Mouse (Mus musculus) layer of hippocampus, adult 8-10 months (tissue): ENCODE results near the gene Olfr272. TPM values are rescaled to one million over a fixed set of nuclear protein-coding genes. Genes with fewer than 3 reads are reported as not detected.

ENCODE experiments used
- DNase-seq, 2 experiments: peaks; one replicate each; pipeline ENCODE4 v3.0.0; 2022; ENCODE audit warnings: low spot score in 2 of 2
- total RNA-seq, 4 experiments: library from RNA; stranded (reverse); gene quantifications; 2 replicates each; pipeline ENCODE4 v1.2.4; 2022

The Olfr272 gene
- total RNA-seq, result not detected

- DNase-seq, result no peak
Measured at GRCm38 (mm10) chr4:52919078-52919477, at the start of gene Olfr272. Olfr272 (minus strand) TSS chr4:52919178.

GRCm38 (mm10) chr4:52964247-52964646, 45.3 kb upstream of the Olfr272 start, which contains the start of gene Olfr270:
Olfr270 (plus strand) TSS chr4:52964547.
- no peak for DNase-seq

GRCm38 (mm10) chr4:52958693-52959092, 39.7 kb upstream of the Olfr272 start:
- DNase-seq, result peak; percentile 38 to 58

GRCm38 (mm10) chr4:52949005-52949404, 30.0 kb upstream of the Olfr272 start:
- DNase-seq, result no peak

- DNase-seq, result no peak
Measured at GRCm38 (mm10) chr4:52946665-52947064, 27.7 kb upstream of the Olfr272 start.

- DNase-seq, result no peak
Measured at GRCm38 (mm10) chr4:52930480-52930879, 11.5 kb upstream of the Olfr272 start.

GRCm38 (mm10) chr4:52917311-52917688, 1.7 kb downstream of the Olfr272 start:
- no peak for DNase-seq

- DNase-seq, result no peak
Measured at GRCm38 (mm10) chr4:52916659-52917310, 2.2 kb downstream of the Olfr272 start.

- no peak for DNase-seq
Measured at GRCm38 (mm10) chr4:52912409-52912808, 6.6 kb downstream of the Olfr272 start.

GRCm38 (mm10) chr4:52909542-52909941, 9.4 kb downstream of the Olfr272 start:
- no peak for DNase-seq

GRCm38 (mm10) chr4:52864156-52864555, 54.8 kb downstream of the Olfr272 start:
- peak in 1 of 2 experiments; percentile 20 for DNase-seq

Other genes starting within 250 kb of the Olfr272 start
- not detected for gene Olfr275, start 104.6 kb downstream of the Olfr272 start, total RNA-seq
- not detected for gene Olfr273, start 59.9 kb downstream of the Olfr272 start, total RNA-seq
- gene Olfr270, start 45.4 kb upstream of the Olfr272 start, total RNA-seq, result not detected
- gene Nipsnap3a, start 70.1 kb upstream of the Olfr272 start, total RNA-seq, result not detected
- gene Nipsnap3b, start 92.7 kb upstream of the Olfr272 start, total RNA-seq, result 10 to 100 TPM; 11.8 to 19.6 (median 16.5) TPM
- gene Abca1, start 240.7 kb upstream of the Olfr272 start, total RNA-seq, result 10 to 100 TPM; 23.5 to 37.9 (median 28.2) TPM